Mouse (Mus musculus) thymus, postnatal 10 days (tissue): ENCODE measurements at regions not wholly inside any gene's neighbourhood (a gene's known extent, or its start where the extent isn't known, plus 50 kb on each side); places are given as distances from the start of the nearest gene placed in this dataset.

Source experiments
- DNase-seq, 2 experiments: peaks; one replicate each; pipeline ENCODE4 v3.0.0; 2021; ENCODE audit warnings: low spot score in 2 of 2

DNA sequence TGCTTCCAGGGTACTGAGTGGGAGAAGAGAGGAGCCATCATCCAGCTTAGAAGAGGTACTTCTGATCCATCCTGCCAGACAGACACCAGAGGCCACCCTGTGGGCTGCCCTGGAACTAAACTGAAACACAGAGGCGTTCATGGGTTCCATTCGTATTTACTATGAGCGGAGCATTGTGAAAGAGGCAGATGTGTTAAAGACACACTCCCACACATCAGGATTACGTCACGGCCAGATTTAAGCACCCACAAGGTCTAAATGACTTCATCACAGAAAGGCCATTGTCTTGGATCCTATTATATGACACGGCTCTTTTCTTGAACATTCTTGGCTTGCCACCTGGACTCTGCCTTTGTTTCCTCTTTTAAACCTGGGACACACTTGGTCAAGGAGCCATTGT, 141.0 kb upstream of the Arglu1 start:
- DNase-seq: no peak

DNA sequence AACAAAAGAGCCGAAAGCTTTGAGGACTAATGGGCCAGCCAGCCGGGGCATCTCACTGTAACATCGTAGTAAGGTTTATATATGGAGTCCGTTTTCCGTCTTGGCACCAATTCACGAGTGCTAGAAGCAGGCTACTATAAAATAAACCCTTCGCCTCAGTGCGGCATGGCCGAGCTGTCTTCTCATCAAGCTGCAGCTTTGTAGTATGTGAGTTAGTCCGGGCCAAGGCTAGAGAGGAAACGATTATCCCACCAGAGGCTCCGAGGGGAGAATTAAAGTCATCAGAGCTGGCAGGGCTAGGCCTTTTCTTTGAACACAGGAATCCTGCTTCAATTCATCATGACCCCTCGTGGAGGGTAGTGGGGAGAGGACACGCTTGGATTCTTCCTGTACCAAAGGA, 138.9 kb upstream of the Arglu1 start:
- no peak for DNase-seq

DNA sequence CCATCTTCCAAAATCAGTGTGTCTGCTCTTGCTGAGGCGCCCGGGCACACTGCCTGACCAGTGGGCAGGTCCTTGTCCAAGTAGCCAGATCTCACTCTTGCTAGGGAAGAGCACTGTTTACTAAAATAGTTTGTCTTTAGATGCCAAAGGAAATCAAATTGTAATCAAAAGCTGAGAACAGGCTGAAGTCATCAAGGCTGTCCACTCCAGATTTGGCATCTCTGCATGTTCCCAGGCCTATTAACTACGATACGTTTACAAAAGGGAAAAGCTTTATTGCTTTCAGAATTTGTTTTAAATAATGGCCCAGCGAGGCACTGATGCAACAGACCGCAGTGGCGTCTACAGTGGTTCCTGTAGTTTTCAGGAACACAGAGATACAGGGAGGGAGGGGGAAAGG, 137.2 kb upstream of the Arglu1 start:
- DNase-seq: no peak

DNA sequence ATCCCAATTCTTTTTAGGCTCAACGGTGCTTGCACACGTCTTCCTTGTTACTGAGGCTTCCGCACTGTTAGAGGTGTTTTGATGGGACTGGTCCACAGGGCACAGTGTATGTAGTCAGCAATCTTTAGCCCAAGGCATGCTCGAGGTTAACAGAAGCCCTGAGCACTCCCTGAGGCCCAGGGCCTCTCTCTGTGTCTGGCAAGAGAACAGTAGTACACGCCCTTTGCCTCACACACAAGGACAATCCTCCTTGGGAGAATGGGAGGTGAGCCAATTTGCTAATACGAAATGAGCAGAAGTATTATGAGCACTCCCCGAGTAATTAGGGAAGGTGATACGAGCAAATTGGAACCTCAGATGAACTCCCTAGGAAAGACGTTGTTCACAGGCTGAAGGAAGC, 136.5 kb upstream of the Arglu1 start:
- no peak for DNase-seq

DNA sequence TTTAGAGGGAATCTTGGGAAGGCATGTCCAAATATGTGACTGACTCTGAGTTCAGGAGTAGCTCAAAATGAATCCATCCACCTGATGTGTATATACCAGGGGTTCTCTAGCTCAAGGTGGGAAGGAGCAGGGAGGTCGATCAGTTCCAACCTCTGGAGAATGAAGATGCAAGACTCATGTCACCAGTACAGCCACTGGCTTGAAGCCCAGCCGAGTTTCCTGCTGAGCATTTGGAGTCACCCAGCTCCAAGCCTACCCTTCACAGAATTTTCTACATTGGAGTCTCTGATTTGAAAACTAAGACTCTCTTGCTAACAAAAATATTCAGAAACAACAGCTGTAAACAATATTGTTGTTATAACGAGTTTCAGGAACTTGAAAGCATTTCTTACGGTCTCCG, 134.6 kb upstream of the Arglu1 start:
- DNase-seq: no peak

DNA sequence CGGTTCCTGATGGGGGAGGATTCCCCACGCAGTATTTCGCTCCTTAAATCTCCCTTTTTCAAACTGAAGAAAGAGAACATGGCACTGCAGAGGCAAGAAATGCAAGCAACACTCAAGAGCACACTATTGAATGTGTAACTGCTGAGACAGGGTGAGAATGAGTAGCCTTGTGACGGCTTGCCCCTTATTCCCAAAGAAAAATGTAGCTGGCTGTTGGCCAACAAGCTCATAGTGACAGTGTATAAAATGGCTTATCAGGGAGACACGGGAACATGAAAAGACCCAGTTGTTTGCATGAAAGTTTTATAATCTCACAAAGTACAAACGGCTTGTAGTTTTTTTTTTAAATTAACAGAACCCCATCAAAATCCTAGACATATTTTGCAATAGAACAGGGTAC, 130.8 kb upstream of the Arglu1 start:
- DNase-seq: no peak

DNA sequence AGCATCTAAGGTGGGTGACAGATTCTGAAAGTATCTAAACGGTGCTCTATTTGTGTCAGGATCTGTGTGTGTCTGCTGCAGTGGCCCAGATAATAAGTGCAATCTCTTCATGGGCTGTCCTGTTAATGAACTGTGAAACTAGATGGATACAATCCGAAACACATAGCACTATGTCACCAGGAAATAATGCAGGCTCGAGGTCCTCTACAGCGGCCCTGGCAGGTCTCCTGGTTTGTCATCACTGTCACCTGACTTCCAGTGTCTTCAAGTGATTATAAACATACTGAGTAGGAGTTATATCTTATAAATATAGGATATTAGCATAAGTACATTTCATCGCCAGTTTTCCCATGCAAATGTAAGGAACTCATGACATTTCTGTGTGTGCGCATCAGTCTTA, 130.3 kb upstream of the Arglu1 start:
- no peak for DNase-seq

DNA sequence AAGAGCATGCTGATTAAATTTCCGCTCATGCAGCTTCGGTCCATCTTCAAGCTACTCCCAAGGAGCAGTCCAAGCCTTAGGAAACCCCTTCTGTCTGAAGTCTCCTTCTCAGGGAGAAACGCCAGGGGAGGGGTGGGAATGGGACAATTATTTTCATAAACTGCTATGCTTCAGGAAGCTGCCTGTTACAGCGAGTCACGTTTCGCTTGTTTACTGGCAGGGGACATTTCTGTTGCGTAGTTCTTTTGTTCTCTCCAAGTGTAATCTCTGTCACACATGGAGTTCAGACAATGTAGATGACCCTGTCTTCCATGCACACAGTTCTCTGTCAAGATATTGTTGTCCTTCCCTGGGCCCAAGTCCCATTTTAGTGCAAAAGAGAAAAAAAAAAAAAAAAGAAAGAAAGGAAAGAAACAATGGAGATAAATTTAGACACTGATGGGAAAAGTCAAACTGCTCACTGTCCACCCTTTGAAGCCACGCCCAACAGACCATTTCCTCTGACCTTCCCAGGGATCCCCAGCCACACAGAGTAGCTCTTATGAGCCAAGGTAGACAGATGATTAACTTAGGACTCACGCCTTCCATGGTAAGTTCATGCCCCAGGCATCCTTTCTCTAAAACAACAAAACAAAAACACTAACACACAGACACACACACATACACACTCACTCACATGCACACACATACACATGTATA, 129.1 kb upstream of the Arglu1 start:
- no peak for DNase-seq

DNA sequence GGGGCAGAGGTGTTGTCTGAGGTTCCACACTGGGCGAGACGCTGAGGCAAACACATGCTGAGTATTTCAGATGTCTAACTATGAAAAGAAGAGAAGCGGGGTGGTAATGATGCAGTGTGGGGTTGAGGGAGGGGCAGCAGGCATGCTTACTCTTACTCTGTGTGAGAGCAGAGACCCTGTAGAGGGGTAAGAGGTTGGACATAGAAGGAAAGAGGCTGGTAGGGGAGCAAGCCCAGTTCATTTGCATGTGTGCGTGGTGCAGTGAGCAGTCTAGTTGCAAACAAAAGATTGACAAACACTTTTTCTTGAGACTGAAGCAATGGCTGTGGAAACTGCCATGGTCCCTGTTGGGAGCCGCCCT, 122.5 kb upstream of the Arglu1 start:
- DNase-seq: no peak

DNA sequence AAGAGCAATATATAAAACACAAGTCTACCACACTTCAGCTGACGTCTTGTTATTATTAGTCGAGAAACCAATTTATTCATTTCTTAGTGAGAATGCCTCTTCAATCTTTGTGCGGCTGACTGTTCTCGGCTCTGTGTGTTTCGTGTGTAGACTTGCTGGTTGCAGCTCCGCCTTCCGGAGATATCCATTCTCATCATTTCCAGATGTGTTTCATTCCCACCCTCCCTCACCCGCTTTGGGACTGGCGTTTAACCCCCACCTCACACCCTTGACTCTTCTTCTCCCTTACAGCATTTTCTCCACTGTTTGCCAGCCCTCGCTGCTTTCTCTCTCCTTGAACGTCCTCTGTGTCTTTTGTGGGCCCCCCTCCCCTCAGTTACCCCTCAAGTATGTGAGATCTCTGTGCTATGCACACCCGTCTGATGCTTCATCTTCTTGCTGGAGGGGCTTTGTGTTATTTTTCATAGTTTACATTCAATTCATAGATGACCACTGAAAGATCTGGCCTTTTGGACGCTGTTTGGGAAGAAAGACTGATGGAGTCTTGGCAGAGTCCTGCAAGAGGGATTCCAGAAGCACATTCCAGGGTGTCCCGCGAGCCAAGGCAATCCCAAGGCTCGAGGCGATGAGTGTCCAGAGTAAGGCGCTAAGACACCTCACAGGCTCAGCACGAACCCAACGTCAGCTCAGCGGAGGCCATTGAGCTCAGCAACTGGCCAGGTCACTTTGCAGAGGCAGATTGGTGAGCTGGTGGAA, 121.9 kb upstream of the Arglu1 start:
- no peak for DNase-seq

DNA sequence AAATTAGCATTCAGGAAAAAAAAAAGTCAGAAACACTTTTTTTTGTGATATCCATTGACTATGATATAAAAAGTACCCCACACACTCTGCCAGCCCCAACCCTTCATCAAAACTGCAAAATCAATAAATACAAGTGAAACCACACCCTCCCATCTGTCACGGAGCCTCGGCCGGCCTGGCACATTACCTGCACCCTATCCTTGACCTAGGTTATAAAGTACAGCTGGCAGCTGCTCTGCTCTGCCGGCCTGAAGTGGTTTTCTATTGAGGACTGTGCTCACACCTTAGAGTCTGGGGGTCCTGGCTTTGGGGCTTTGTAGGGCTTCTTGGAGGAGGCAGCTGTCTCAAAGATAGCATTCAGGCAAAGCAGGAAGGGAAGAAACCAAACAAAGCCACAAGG, 120.6 kb upstream of the Arglu1 start:
- DNase-seq: no peak

DNA sequence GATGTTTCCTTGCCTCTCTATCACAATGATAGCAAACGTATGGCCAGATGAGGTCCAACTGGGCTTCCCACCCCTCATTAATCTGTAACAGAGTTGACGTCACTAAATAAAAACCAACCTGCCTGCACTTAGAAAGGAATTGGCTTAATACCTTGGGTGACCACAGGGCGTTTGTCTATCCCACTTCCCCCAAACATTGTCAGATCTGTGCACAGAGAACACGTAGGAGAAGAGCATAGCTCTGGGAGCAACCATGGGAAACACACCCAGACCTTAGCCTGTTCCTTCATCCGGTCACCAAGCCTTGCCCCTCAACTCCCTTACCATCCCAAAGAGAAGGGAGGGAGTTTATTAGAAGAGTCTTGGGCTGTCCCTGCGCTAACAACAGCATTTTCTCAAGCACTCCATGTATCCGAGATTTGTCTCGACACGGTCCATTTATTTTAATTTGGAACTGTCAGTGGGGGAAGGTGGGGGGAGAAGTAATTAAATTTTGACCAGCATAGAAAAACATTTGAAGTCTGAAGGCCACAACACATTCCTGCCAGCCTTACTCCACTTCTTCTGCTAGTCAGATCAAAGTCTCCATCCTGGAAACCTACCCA, 119.6 kb upstream of the Arglu1 start:
- DNase-seq: no peak

DNA sequence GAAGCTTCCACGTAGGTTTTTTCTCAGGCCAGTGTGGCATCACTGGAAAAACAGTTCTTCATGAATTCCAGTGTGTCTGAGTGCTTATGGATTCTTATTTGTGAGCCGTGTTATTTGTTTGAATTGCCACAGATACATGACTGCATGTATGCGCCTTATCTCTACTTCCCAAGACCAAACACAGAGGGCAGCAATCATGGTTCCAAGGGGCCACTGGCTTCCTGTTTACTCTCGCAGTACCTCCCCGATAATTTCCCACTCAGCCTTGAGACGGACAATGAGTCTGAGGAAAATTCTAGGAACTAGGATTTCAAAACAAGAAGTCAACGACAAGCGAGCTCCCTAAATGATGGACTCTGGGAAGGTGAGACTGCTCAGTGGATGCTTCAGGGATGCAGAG, 119.0 kb upstream of the Arglu1 start:
- no peak for DNase-seq

DNA sequence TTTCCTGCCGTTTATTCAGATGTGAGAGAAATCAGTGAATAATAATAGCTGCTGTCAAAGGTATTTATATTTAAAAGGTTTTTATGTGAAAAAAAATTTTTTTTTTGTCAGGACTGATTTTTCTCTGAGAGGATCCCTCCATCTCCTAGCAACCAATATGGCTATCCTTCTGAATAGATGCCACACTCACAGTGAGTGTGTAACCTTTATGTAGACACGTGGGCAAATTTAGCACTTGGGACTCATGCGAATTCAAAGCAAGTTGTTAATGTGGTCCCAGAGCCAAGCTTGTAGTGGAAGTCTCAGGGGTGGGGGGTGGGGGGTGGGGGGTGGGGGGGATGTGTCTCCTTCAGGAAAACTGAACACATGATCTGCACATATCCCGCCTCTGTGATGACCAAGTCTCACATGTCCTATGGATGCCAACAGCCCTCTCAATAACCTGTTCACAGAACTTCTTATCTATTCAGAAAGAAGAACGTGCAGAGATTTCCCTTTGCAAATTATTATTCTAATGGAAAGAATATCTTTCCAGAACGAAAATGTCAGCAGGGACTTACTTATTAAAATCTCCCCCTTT, 112.5 kb upstream of the Arglu1 start:
- no peak for DNase-seq

DNA sequence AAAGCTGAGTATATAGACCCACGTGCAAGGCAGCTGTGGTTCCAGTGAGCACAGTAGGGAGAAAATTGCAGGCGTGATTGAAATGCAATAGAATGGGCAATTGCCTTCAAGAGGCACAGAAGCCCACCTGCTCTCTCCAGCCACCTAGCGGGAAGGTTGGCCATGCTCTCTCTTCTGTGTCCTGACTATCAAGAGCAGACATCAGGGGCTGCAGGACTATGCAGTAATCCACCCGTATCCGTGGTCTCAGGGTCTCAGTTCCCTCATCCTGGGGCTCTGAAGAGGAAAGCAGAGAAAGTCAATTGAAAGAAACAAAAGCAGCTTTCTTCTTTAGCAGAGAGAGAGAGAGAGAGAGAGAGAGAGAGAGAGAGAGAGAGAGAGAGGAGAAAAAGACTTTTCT, 112.0 kb upstream of the Arglu1 start:
- DNase-seq: no peak

DNA sequence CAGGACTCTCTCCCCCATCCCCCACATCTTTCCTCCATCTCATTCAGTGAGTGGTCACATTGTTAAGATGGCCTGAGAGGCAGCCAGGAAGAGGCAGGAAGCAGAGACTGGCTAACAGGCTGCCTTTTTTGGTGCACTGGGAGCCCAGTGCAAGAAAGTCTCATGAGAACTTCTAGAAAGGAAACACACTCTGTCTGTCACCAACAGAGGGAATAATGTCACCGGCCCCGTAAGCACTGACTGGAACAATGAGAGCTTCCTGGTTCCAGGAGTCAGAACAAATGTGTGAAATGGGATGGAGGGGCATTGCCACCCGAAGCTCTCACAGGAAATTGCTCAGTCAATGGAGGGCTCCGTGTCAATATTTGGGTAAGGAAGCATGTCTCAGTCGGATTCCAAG, 111.3 kb upstream of the Arglu1 start:
- DNase-seq: no peak

DNA sequence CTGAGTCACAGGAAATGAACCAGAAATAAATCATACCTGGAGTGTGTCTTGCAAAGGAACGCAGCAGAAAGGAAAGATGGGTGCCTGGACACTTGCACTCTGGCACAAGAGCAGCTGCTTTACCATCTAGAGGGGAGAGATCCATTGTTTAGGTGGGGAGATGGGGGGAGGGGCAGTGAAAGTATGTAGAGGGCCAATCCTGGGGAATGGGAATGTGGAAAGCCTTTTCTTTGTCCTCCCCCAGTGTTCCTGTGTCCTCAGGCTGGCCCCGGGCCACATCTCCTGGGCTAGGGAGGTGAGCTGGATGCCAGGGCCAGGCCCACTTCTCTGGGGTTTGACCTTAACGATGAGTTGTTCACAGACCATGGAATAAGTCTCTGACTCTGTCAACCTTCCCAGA, 107.2 kb upstream of the Arglu1 start:
- DNase-seq: no peak

DNA sequence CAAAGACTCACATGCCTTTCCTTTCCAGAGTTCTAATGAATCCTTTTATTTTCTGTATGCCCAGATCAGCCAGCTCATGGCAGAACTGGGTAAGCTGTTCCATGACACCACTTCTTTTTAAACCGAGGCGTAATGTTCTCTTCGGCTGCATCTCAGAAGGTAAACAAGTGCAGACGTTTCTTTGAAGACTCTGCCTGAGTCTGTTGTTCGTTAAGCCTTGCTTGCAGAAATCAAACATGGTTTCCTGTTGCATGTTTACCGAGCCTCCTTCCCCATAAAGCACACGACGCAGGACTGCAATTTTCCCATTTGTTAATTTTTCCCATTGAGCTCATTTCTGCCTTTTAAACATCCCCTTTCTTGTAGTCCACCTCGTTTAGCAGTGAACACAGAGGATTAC, 106.6 kb upstream of the Arglu1 start:
- DNase-seq: no peak

DNA sequence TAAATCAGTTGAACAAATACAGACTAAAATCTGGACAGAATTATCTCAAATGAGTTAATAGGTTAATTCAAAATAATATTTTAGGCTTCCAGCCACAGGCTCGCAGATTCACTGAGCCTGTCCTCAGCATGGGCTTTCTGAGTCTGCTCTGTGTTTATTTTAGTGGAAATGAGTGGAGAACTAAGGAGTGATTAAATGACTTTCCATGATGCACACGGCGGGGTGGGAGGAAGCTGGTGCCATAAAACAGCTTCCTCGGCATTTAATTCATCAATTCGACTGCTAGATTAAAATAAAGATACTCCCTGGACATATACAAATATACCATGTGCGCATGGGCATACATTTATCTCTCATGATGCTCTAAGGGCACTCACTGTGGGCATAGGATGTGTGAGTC, 104.4 kb upstream of the Arglu1 start:
- DNase-seq: no peak

DNA sequence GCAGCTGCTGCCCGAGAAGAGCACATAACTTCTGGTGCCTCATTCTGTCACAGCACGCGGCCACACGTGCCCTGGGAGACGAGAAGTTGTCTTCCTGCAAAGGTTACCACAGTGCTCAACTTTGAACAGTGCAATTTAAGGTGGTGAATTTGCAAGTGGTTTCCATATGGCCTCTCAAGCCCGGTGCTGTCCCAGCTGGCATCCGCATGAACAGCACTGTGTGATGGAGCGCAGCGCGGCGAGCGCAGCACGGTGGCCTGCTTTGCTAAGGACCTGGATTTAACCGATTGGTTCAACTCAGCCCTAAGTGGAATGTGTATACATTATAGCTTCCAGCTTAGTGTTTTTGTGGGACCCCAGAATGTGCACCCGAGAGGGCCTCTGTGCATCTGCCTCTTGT, 89.6 kb upstream of the Arglu1 start:
- DNase-seq: no peak

DNA sequence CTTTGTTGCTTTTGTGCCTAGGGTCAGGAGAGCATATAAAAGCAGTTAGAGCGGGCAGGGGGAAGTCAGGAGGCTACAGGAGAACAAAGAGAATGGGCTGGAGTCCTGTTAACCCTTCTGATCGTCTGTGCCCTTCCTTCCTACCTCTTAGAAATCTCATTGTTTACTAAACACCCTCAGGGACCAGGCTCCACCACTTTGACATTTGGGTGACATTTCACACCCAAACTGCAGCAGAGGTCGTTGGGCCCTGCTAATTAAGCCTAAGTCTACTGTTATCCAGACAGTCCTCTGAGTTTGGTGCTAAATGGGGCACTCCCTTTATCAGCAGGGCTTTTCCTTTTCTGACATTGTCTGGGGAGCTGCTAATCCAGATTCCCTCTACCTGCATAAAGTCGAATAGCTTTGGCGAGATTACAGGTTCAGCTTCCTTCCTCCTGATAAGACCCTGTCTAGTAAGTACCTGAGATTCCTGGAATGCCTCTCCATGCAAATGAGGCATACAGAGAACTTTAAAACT, 84.2 kb upstream of the Arglu1 start:
- no peak for DNase-seq

DNA sequence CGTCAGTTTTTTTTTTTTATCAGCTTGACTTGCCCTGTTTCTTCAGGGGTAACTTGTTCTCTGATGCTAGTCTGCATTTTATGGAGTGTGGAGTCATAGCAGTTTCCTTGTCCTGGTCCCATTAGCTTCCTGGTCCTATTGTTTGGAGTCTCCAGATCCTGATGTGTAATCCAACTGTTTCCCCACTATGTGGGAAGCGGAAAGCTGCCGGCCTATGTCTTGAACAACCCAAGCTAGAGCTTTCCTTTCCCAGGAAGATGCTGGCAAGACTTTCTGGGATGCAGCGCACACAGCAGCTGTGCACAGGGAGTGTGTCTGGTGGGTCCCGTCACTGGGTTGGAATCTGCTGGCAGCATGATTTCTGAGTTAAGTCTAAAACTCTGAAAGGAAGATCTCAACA, 82.1 kb upstream of the Arglu1 start:
- no peak for DNase-seq

DNA sequence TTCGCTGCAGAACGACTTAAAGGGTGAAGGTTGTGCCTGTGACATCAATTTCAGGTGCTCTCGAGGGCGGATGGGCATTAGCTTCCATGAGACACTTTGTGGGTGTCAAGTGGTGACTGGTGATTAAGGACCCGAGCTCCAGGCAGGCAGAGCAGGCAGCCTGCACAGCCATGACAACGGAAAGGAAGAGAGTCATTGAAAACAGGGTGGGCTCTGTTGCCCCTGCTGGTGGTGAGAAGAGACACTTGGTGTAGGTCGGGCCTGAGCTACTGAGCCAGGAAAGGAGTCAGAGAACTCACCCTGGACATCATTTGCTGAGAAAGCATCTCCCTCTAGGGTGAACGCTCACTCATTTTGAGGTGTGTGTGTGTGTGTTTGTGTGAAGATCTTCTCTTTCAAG, 80.1 kb upstream of the Arglu1 start:
- peak in 1 of 2 experiments; percentile 19 for DNase-seq
